ENCODE assay signal across 8 mouse cellular contexts in the genomic region with DNA sequence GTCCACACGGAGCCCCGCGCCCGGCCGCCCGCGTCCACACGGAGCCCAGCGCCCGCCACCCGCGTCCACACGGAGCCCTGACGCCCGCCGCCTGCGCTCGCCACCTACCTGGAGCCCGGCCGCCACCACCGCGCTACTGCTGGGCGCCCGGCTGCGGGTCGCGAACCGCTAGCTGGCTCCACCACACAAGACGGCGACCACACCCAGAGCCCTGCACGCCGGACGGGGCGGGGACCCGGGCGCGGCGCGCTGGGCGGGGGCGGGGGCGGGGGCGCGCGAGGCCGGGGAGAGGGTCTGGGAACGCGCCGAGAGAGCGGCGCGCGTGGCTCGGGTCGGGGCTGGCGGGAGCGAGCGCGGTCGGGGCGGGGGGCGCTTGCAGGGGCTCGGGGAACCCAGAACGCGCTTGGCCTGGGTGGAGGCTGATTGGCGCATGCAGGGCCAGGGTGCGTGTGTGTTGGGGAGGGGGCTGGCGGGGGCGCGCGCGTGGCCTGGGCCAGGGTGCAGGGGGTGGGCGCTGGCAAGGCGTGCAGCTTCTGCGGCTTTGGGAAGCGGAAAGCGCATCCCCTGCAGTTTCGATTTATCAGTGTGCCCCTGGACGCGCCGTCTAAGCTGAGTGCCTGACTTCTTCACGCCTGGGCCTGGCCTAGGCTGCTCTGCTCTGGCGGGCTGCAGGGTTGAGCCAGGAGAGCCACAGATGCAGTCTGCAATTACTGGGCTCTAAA. TPM values are rescaled to one million over a fixed set of nuclear protein-coding genes. Genes with fewer than 3 reads are reported as not detected.
DNase-seq lines count a peak whose midpoint lies in the region; ATAC-seq and TF ChIP-seq lines count a peak whose summit lies in the region.

Gene Gnb4 (minus strand): TSS at position 255 of the 722 bp plus-strand sequence.

- H3K4me2 ChIP-seq in intestine, embryonic 15.5 days (replicated peaks) = peak within 1 kb of the TSS; percentile 69
- peak within 1 kb of the TSS; percentile 58 for H3K4me2 ChIP-seq in limb, embryonic 12.5 days
- peak within 1 kb of the TSS; percentile 57 for H3K4me2 ChIP-seq in midbrain, embryonic 12.5 days (replicated peaks)

- H3K4me1 ChIP-seq in cortical plate, adult 2 months (ENCODE audit: control insufficient read depth, insufficient read depth, low read length) = no peaks in the 10 kb centered on the region
- no peaks in the 10 kb centered on the region; the same call in 1 of the 2 replicates for H3K4me1 ChIP-seq in intestine, embryonic 15.5 days (replicated peaks)
- peaks cover 3% of the 10 kb centered on the region; the same call in 1 of the 2 replicates for H3K4me1 ChIP-seq in limb, embryonic 12.5 days (replicated peaks)
- 0 out of 2 replicates have a peak, but pooled peaks cover 4% of the 10 kb centered on the region for H3K4me1 ChIP-seq in midbrain, embryonic 12.5 days

- peak; percentile 19 to 44 for DNase-seq in cerebellum, postnatal 25 days
- no peak for DNase-seq in cerebellum, adult 9-10 months
- DNase-seq in gastrocnemius, postnatal 36 days = peak; percentile 23 to 50
- peak; percentile 45 to 76 for DNase-seq in spleen, postnatal 4 days (ENCODE audit: low spot score in 2 of 2)

- no peak for TF ChIP-seq POLR2A in cortical plate, adult 2 months (IDR thresholded peaks at IDR 0.05; ENCODE audit: extremely low read depth, insufficient read depth, low read length)

- H3K9ac ChIP-seq in intestine, embryonic 15.5 days = peak within 1 kb of the TSS; percentile 61
- H3K9ac ChIP-seq in limb, embryonic 12.5 days (replicated peaks) = peak within 1 kb of the TSS; percentile 81
- peak within 1 kb of the TSS; percentile 73 for H3K9ac ChIP-seq in midbrain, embryonic 12.5 days (replicated peaks)

- H3K27ac ChIP-seq in cortical plate, adult 2 months (ENCODE audit: insufficient read depth, low read length) = no peak within 1 kb of the TSS; the same call in 1 of the 2 replicates
- peak within 1 kb of the TSS; percentile 67 for H3K27ac ChIP-seq in intestine, embryonic 15.5 days
- H3K27ac ChIP-seq in limb, embryonic 12.5 days = peak within 1 kb of the TSS; percentile 78
- 0 out of 2 replicates have a peak within 1 kb of the TSS, but pooled peaks have one; percentile 1 for H3K27ac ChIP-seq in midbrain, embryonic 12.5 days (replicated peaks)

- H3K9me3 ChIP-seq in intestine, embryonic 15.5 days = no peaks in the 10 kb centered on the region
- H3K9me3 ChIP-seq in limb, embryonic 12.5 days = no peaks in the 10 kb centered on the region
- H3K9me3 ChIP-seq in midbrain, embryonic 12.5 days = no peaks in the 10 kb centered on the region

- TF ChIP-seq CTCF in cortical plate, adult 2 months (IDR thresholded peaks at IDR 0.05; ENCODE audit: extremely low read depth, insufficient read depth, low read length) = no peak

- peak; percentile 93 for ATAC-seq in intestine, embryonic 15.5 days
- peak; percentile 90 for ATAC-seq in limb, embryonic 12.5 days (ENCODE audit: insufficient number of reproducible peaks, insufficient read depth, low FRiP score, low TSS enrichment, low read depth)
- ATAC-seq in midbrain, embryonic 12.5 days (ENCODE audit: low FRiP score, low read depth) = peak; percentile 94

- no peaks in the 10 kb centered on the region for H3K27me3 ChIP-seq in intestine, embryonic 15.5 days (replicated peaks)
- no peaks in the 10 kb centered on the region for H3K27me3 ChIP-seq in limb, embryonic 12.5 days
- peaks cover 4% of the 10 kb centered on the region; the same call in 1 of the 2 replicates for H3K27me3 ChIP-seq in midbrain, embryonic 12.5 days

- peak within 1 kb of the TSS; percentile 43 for H3K4me3 ChIP-seq in cortical plate, adult 2 months (ENCODE audit: insufficient read depth, low read length)
- H3K4me3 ChIP-seq in intestine, embryonic 15.5 days (replicated peaks) = peak within 1 kb of the TSS; percentile 71
- peak within 1 kb of the TSS; percentile 70 for H3K4me3 ChIP-seq in limb, embryonic 12.5 days (replicated peaks)
- peak within 1 kb of the TSS; percentile 64 for H3K4me3 ChIP-seq in midbrain, embryonic 12.5 days

- WGBS in intestine, embryonic 15.5 days = under 1% methylated on average over 72 of the region's 83 CpGs
- WGBS in limb, embryonic 12.5 days = 2% methylated on average over 81 of the region's 83 CpGs
- 2% methylated on average over 48 of the region's 83 CpGs for WGBS in midbrain, embryonic 12.5 days

- no peaks in the 10 kb centered on the region for H3K36me3 ChIP-seq in intestine, embryonic 15.5 days
- peaks cover 5% of the 10 kb centered on the region; the same call in 1 of the 2 replicates for H3K36me3 ChIP-seq in limb, embryonic 12.5 days
- H3K36me3 ChIP-seq in midbrain, embryonic 12.5 days = no peaks in the 10 kb centered on the region

- intact Hi-C loops in gastrocnemius, postnatal 36 days (cut with DNase I) = no loop called here

RNA-seq across cellular contexts. Expression of gene Gnb4, which starts in this region (rescaled TPM):
- 37.4 and 46.6 TPM in 2 replicates for polyA plus RNA-seq in cortical plate, adult 2 months (2012; rRNA removed)
- total RNA-seq in gastrocnemius, postnatal 36 days (2021) = 1 to 10 TPM; 4.6 to 5.7 TPM
- 52.4 and 53.4 TPM in 2 replicates for polyA plus RNA-seq in intestine, embryonic 15.5 days (2015; fragmentation: Nextera tagmentation; extraction: Ambion mirVana)
- polyA plus RNA-seq in limb, embryonic 12.5 days (2016; fragmentation: Nextera tagmentation; extraction: Ambion mirVana) = 47.8 and 54.0 TPM in 2 replicates
- polyA plus RNA-seq in midbrain, embryonic 12.5 days (2016; fragmentation: Nextera tagmentation; extraction: Ambion mirVana) = 41.1 and 47.0 TPM in 2 replicates
